Comparison of ENCODE assay signal across 18 mouse cellular contexts in genomic region chr4:89168877-89169276, GRCm38 (mm10).
"Had no signal": no experiment of that assay in that cellular context is flagged by ENCODE, and none has a peak within 500 bp of the region (broad histone marks: within the 10 kb centered on the region; RNA-seq: fewer than 3 reads in every experiment).

No protein-coding gene starts in this region.

- H3K36me3 ChIP-seq: midbrain, embryonic 15.5 days had no signal

- H3K9ac ChIP-seq: liver, embryonic 13.5 days; midbrain, embryonic 15.5 days; neural tube, embryonic 13.5 days; stomach, embryonic 15.5 days had no signal

- DNase-seq: kidney, adult 9 months; kidney, postnatal 14 days; layer of hippocampus, postnatal 36 days; liver, embryonic 13.5 days; lung, adult 2 months; lung, postnatal 14 days; lung, postnatal 4 days; retina, postnatal 1 day; right cerebral cortex, postnatal 25 days; spleen, adult 18-20 months; thymus, adult 18-20 months; thymus, postnatal 14 days; thymus, postnatal 4 days had no signal

- H3K9me3 ChIP-seq: liver, embryonic 13.5 days; midbrain, embryonic 15.5 days; neural tube, embryonic 13.5 days; stomach, embryonic 15.5 days had no signal

- H3K4me3 ChIP-seq: left cerebral cortex, adult 2 months; liver, embryonic 13.5 days; midbrain, embryonic 15.5 days; neural tube, embryonic 13.5 days; stomach, embryonic 15.5 days had no signal

- ATAC-seq: midbrain, embryonic 15.5 days had no signal

- H3K4me2 ChIP-seq: liver, embryonic 13.5 days; midbrain, embryonic 11.5 days; midbrain, embryonic 15.5 days; neural tube, embryonic 13.5 days; stomach, embryonic 15.5 days had no signal

- H3K27ac ChIP-seq: left cerebral cortex, adult 2 months; liver, embryonic 13.5 days; midbrain, embryonic 15.5 days; neural tube, embryonic 13.5 days; stomach, embryonic 15.5 days had no signal

- H3K27me3 ChIP-seq: liver, embryonic 13.5 days; midbrain, embryonic 15.5 days; neural tube, embryonic 13.5 days; stomach, embryonic 15.5 days had no signal

- H3K4me1 ChIP-seq: liver, embryonic 13.5 days; midbrain, embryonic 15.5 days; neural tube, embryonic 13.5 days; stomach, embryonic 15.5 days had no signal
